Mouse (Mus musculus): Measurements from ENCODE around the gene Adgre5. TPM values are rescaled to one million over a fixed set of nuclear protein-coding genes. Genes with fewer than 3 reads are reported as not detected.

Adgre5 gene
- 24.2 and 28.0 TPM in 2 replicates for polyA plus RNA-seq (2016; fragmentation: Nextera tagmentation; extraction: Ambion mirVana)

- peak; percentile 45; the same call in 1 of the 2 replicates for ATAC-seq (ENCODE audit: insufficient number of reproducible peaks, insufficient read depth, low FRiP score, low TSS enrichment, low read depth)
- H3K27ac ChIP-seq: peak within 1 kb of the TSS; percentile 86
- WGBS: under 1% methylated on average over 52 of the region's 56 CpGs
Measured at GRCm38 (mm10) chr8:83740976-83741741, at the start of gene Adgre5. TSS of gene Adgre5 (minus strand) at chr8:83741326.

DNA sequence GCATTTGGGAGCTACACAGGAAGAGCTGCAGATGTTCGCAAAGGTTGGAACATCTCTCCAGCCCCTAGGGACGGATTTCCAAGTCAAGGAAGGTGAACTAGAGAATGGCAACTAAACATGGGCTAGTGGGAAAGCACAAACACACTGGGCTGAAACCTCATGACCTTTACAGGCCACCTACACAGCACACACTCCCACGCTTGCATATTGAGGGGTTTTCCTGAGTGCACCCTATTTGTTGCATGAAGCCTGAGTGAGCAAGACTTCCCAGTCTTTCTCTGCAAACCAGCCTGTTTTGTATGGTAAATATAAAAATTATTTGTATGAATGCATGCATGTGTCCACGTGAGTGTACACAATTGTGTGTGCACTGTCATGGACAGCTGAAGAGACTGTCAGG is 48.7 kb upstream of the Adgre5 start:
- no peak for ATAC-seq (ENCODE audit: insufficient number of reproducible peaks, insufficient read depth, low FRiP score, low TSS enrichment, low read depth)
- Histone ChIP-seq H3K36me3 (no peaks in the 10 kb centered on the region), H3K27me3 (0 out of 2 replicates have a peak, but pooled peaks cover 4% of the 10 kb centered on the region), H3K9me3 (no peaks in the 10 kb centered on the region), H3K27ac (no peak overlapping the region), H3K9ac (replicated peaks) (no peak overlapping the region), H3K4me2 (no peak overlapping the region), H3K4me3 (replicated peaks) (no peak overlapping the region), H3K4me1 (replicated peaks) (no peaks in the 10 kb centered on the region)
- WGBS: 81% methylated on average over 4 of the region's 4 CpGs

More at GRCm38 (mm10) chr8:83740976-83741741, at the start of gene Adgre5:
- H3K36me3 ChIP-seq: no peaks in the 10 kb centered on the region
- peaks cover 3% of the 10 kb centered on the region; the same call in 1 of the 2 replicates for H3K9me3 ChIP-seq
- peaks cover 11% of the 10 kb centered on the region; the same call in 1 of the 2 replicates for H3K27me3 ChIP-seq
- H3K9ac ChIP-seq (replicated peaks): peak within 1 kb of the TSS; percentile 77
- H3K4me1 ChIP-seq (replicated peaks): peaks cover 35% of the 10 kb centered on the region
- peak within 1 kb of the TSS; percentile 93 for H3K4me2 ChIP-seq
- H3K4me3 ChIP-seq (replicated peaks): peak within 1 kb of the TSS; percentile 58

- H3K4me2 ChIP-seq: no peak overlapping the region
- no peak overlapping the region for H3K4me3 ChIP-seq (replicated peaks)
- ATAC-seq (ENCODE audit: insufficient number of reproducible peaks, insufficient read depth, low FRiP score, low TSS enrichment, low read depth): no peak
- H3K9me3 ChIP-seq: no peaks in the 10 kb centered on the region
- H3K27me3 ChIP-seq: no peaks in the 10 kb centered on the region; the same call in 1 of the 2 replicates
- H3K27ac ChIP-seq: no peak overlapping the region
- no peaks in the 10 kb centered on the region for H3K4me1 ChIP-seq (replicated peaks)
- H3K9ac ChIP-seq (replicated peaks): no peak overlapping the region
- WGBS: 64% methylated on average over 10 of the region's 10 CpGs
- H3K36me3 ChIP-seq: no peaks in the 10 kb centered on the region
Measured at GRCm38 (mm10) chr8:83785046-83785445, 43.9 kb upstream of the Adgre5 start.

DNA sequence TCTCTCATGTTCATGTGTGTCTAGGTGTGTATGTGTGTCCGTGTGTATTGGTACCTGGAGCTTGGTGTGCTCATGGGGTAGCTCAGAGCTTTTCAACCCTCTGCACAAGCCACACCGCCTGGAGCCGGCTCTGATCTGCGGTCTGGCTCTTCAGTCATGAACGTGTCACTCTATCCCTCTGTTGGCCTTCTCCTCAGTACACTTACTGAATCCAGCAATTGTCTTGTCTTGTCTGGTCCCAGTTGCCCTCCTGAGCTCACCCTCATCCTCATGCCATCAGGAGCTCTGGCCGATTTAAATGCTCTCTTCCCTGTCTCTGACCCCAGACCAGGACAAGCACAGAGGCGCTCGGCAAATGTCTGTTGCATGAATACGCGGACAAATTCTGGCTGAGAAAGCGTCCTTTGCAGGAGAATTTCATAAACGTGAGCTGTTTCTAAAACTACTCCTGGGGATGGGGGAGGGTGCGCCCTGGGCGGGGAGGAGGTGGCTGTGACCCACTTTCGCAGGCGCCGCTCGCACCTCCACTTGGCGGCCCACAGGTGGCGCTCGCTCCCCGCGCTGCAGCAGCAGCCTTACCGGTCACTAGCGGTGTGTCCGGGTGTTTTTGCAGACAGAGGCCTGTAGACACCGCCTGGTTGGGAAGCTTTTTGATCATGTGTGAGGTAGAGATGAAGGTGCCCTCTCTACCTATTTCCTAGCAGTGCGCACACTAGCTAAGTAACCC is 41.9 kb upstream of the Adgre5 start:
- WGBS: 15% methylated on average over 28 of the region's 28 CpGs
- H3K27ac ChIP-seq: no peak overlapping the region
- H3K9me3 ChIP-seq: no peaks in the 10 kb centered on the region
- H3K4me3 ChIP-seq (replicated peaks): 0 out of 2 replicates have a peak overlapping the region, but pooled peaks have one; percentile 2
- H3K4me2 ChIP-seq: peak overlapping the region; percentile 44
- H3K27me3 ChIP-seq: peaks cover 2% of the 10 kb centered on the region; the same call in 1 of the 2 replicates
- ATAC-seq (ENCODE audit: insufficient number of reproducible peaks, insufficient read depth, low FRiP score, low TSS enrichment, low read depth): peak; percentile 30; the same call in 1 of the 2 replicates
- H3K36me3 ChIP-seq: no peaks in the 10 kb centered on the region
- no peaks in the 10 kb centered on the region for H3K4me1 ChIP-seq (replicated peaks)
- H3K9ac ChIP-seq (replicated peaks): no peak overlapping the region

DNA sequence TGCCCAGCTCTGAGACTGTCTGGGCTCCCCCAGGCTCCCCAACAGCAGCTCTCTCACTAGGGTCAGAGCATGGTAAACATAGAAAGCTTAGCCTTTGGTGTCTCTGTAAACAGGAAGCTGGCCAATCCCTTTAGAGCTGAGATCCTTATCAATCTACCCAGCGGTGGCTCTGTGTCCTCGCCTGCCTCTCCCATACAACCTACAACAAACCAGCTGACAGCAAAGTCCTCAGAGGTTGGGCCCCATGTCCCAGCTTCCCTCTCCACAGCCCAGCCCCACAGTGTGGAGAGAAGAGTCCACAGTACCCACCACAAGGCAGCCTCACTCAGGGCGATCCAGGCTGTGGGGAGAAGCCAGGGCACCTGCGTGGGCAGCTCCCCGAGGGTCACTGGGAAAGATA is 38.5 kb upstream of the Adgre5 start:
- Histone ChIP-seq H3K4me1 (replicated peaks) (no peaks in the 10 kb centered on the region), H3K9me3 (no peaks in the 10 kb centered on the region), H3K27me3 (peaks cover 2% of the 10 kb centered on the region; the same call in 1 of the 2 replicates), H3K4me2 (no peak overlapping the region), H3K4me3 (replicated peaks) (no peak overlapping the region), H3K36me3 (no peaks in the 10 kb centered on the region), H3K9ac (replicated peaks) (no peak overlapping the region), H3K27ac (no peak overlapping the region)
- ATAC-seq (ENCODE audit: insufficient number of reproducible peaks, insufficient read depth, low FRiP score, low TSS enrichment, low read depth): no peak
- WGBS: 48% methylated on average over 5 of the region's 5 CpGs

DNA sequence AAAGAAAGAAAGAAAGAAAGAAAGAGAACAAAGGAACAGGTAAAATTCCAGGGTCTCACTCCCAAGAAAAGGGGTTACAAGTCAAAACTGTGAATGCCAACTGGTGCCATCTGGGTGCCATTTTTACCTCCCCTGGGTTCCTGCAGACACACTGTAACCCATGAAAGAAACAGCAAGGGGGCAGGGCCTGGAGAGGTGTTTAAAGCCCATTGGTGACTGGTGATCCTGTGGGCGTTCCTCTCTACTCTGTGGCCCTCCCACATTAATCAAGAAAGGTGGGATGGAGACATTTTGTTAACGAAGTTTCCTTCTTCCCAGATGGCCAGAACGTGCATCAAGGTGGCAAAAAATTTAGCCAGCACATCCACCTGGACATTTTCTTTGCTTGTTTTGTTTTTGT is 36.9 kb upstream of the Adgre5 start:
- Histone ChIP-seq H3K4me3 (replicated peaks) (no peak overlapping the region), H3K27me3 (peaks cover 7% of the 10 kb centered on the region; the same call in 1 of the 2 replicates), H3K4me1 (replicated peaks) (no peaks in the 10 kb centered on the region), H3K27ac (no peak overlapping the region), H3K4me2 (no peak overlapping the region), H3K9ac (replicated peaks) (no peak overlapping the region), H3K36me3 (no peaks in the 10 kb centered on the region), H3K9me3 (no peaks in the 10 kb centered on the region)
- no peak for ATAC-seq (ENCODE audit: insufficient number of reproducible peaks, insufficient read depth, low FRiP score, low TSS enrichment, low read depth)
- WGBS: 63% methylated on average over 3 of the region's 3 CpGs

DNA sequence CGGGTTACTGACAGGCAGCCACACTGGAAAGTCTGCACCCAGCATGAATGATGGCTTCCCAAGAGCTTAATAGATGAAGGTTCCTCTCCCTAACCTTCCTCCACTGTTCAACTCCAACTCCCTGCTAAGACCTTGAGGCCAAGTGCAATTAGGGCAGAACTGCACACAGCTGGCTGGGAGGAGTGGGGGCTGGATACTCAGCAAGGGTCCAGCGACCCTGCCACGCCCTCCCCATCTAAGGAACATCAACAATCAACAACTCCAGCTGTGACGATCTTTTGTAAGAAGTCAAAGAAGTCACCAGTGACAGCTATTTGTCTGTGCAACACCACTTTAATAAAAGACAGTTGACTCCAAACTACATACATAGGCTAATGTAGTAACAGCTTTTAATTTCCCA is 35.5 kb upstream of the Adgre5 start:
- no peak overlapping the region for H3K4me2 ChIP-seq
- no peak overlapping the region for H3K27ac ChIP-seq
- 0 out of 2 replicates have a peak, but pooled peaks cover 12% of the 10 kb centered on the region for H3K27me3 ChIP-seq
- WGBS: 45% methylated on average over 4 of the region's 4 CpGs
- no peaks in the 10 kb centered on the region for H3K36me3 ChIP-seq
- no peaks in the 10 kb centered on the region for H3K9me3 ChIP-seq
- no peak overlapping the region for H3K4me3 ChIP-seq (replicated peaks)
- ATAC-seq (ENCODE audit: insufficient number of reproducible peaks, insufficient read depth, low FRiP score, low TSS enrichment, low read depth): no peak
- peaks cover 3% of the 10 kb centered on the region; the same call in 1 of the 2 replicates for H3K4me1 ChIP-seq (replicated peaks)
- no peak overlapping the region for H3K9ac ChIP-seq (replicated peaks)

GRCm38 (mm10) chr8:83774221-83774620 is 33.1 kb upstream of the Adgre5 start:
- Histone ChIP-seq H3K4me2 (no peak overlapping the region), H3K27me3 (peaks cover 10% of the 10 kb centered on the region; the same call in 1 of the 2 replicates), H3K36me3 (no peaks in the 10 kb centered on the region), H3K4me1 (replicated peaks) (peaks cover 5% of the 10 kb centered on the region; the same call in 1 of the 2 replicates), H3K27ac (no peak overlapping the region), H3K9me3 (no peaks in the 10 kb centered on the region), H3K4me3 (replicated peaks) (no peak overlapping the region), H3K9ac (replicated peaks) (no peak overlapping the region)
- 36% methylated on average over 2 of the region's 2 CpGs for WGBS
- no peak for ATAC-seq (ENCODE audit: insufficient number of reproducible peaks, insufficient read depth, low FRiP score, low TSS enrichment, low read depth)

DNA sequence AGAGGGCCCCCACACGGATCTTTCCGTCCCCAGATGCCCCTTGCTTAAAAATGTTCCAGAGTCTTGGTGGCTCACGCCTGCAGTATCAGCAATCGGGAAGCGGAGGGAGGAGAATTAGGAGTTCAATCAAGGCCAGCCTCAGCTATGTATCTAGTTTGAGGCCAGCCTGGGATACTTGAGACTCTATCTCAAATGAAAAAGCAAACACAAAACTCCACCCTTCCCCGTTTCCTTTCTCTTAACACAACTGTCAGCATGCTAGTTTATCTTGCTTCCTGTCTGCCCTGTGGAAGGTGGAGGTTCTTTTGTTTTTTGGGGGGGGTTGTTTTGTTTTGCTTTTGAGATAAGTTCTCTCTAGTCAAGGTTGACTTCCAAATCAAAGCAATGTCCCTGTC is 32.3 kb upstream of the Adgre5 start:
- H3K36me3 ChIP-seq: no peaks in the 10 kb centered on the region
- ATAC-seq (ENCODE audit: insufficient number of reproducible peaks, insufficient read depth, low FRiP score, low TSS enrichment, low read depth): no peak
- peaks cover 5% of the 10 kb centered on the region; the same call in 1 of the 2 replicates for H3K4me1 ChIP-seq (replicated peaks)
- H3K27ac ChIP-seq: no peak overlapping the region
- 44% methylated on average over 6 of the region's 6 CpGs for WGBS
- H3K9ac ChIP-seq (replicated peaks): 0 out of 2 replicates have a peak overlapping the region, but pooled peaks have one; percentile 12
- no peaks in the 10 kb centered on the region for H3K9me3 ChIP-seq
- H3K27me3 ChIP-seq: peaks cover 10% of the 10 kb centered on the region; the same call in 1 of the 2 replicates
- peak overlapping the region; percentile 68 for H3K4me2 ChIP-seq
- peak overlapping the region; percentile 38; the same call in 1 of the 2 replicates for H3K4me3 ChIP-seq (replicated peaks)

DNA sequence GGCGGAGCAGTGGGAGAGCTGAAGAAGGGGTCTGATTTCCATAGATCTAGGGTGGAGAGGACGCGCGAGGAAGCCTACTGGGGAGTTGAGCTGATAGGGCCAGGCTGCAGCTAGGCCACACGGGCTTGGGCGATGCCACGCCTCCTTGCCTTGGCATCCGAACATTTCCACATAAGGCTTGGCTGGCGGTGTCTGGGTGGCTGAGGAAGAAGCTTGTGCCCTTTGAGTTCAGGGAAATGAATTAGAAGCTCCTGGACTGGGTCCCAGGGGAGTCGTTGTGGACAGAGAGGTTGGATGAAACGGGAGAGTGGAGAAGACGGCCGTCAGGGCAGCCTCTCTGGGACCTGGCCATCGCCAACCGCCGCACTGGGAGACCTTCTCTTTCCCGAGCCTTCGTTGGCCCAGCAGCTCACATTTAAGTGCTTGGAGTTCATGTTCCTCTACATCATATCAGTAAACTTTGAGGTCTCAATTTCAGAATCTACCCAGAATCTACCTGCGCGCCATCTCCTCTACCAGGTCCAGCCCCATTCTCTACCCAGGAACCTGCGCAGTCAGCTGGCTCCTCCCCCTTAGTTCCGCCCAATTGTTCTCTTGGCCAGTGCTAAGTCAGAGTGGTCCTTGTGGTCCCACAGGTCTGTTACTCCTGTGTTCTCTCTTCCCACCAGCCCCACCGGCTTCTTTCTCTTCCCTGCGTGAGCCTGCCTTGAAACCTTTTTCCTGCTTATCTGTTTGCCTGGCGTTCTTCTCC is 31.8 kb upstream of the Adgre5 start:
- H3K9me3 ChIP-seq: no peaks in the 10 kb centered on the region
- peaks cover 5% of the 10 kb centered on the region; the same call in 1 of the 2 replicates for H3K4me1 ChIP-seq (replicated peaks)
- peaks cover 10% of the 10 kb centered on the region; the same call in 1 of the 2 replicates for H3K27me3 ChIP-seq
- 0 out of 2 replicates have a peak overlapping the region, but pooled peaks have one; percentile 19 for H3K27ac ChIP-seq
- 0 out of 2 replicates have a peak overlapping the region, but pooled peaks have one; percentile 12 for H3K9ac ChIP-seq (replicated peaks)
- ATAC-seq (ENCODE audit: insufficient number of reproducible peaks, insufficient read depth, low FRiP score, low TSS enrichment, low read depth): 0 out of 2 replicates have a peak, but pooled peaks have one; percentile 52
- H3K4me2 ChIP-seq: peak overlapping the region; percentile 68
- H3K36me3 ChIP-seq: no peaks in the 10 kb centered on the region
- H3K4me3 ChIP-seq (replicated peaks): peak overlapping the region; percentile 38
- 13% methylated on average over 25 of the region's 25 CpGs for WGBS

All from limb, embryonic 12.5 days (tissue).